ENCODE assay signal across 8 mouse cellular contexts in genomic region chr11:62648591-62649391, GRCm38 (mm10). TPM values are rescaled to one million over a fixed set of nuclear protein-coding genes. Genes with fewer than 3 reads are reported as not detected.
DNase-seq lines count a peak whose midpoint lies in the region; ATAC-seq and TF ChIP-seq lines count a peak whose summit lies in the region.

Gene Mmgt2, plus strand, starts transcription at chr11:62648664.

- peak within 1 kb of the TSS; percentile 68 for H3K4me3 ChIP-seq in cortical plate, adult 2 months (ENCODE audit: insufficient read depth, low read length)
- H3K4me3 ChIP-seq in hindbrain, postnatal 0 days (ENCODE audit: low read length), result peak within 1 kb of the TSS; percentile 75
- H3K4me3 ChIP-seq in megakaryocyte, embryonic 14.5 days (replicated peaks), result peak within 1 kb of the TSS; percentile 96

- no peak for TF ChIP-seq POLR2A in cortical plate, adult 2 months (IDR thresholded peaks at IDR 0.05; ENCODE audit: extremely low read depth, insufficient read depth, low read length)

- 0 out of 2 replicates have a peak, but pooled peaks have one; percentile 28 for TF ChIP-seq CTCF in cortical plate, adult 2 months (IDR thresholded peaks at IDR 0.05; ENCODE audit: extremely low read depth, insufficient read depth, low read length)
- peak; percentile 79 for TF ChIP-seq CTCF in hindbrain, postnatal 0 days (IDR thresholded peaks at IDR 0.05; ENCODE audit: low read depth)

- DNase-seq in adipocyte (ENCODE audit: low spot score), result peak; percentile 81
- DNase-seq in gastrocnemius, adult 8-10 months (ENCODE audit: low spot score in 2 of 2), result peak; percentile 87 to 92
- peak; percentile 94 for DNase-seq in hindbrain, postnatal 0 days (ENCODE audit: low spot score)
- DNase-seq in left cerebral cortex, adult 9 months (ENCODE audit: low spot score in 2 of 2), result peak; percentile 48 to 87
- DNase-seq in right cerebral cortex, adult 2 months (ENCODE audit: low spot score in 2 of 2), result peak; percentile 85
- peak; percentile 97 for DNase-seq in urinary bladder, postnatal 14 days (ENCODE audit: low spot score)

- ATAC-seq in hindbrain, postnatal 0 days, result peak; percentile 89

- no peaks in the 10 kb centered on the region for H3K27me3 ChIP-seq in hindbrain, postnatal 0 days (ENCODE audit: insufficient read depth, low read length)
- H3K27me3 ChIP-seq in megakaryocyte, embryonic 14.5 days (replicated peaks), result no peaks in the 10 kb centered on the region

- WGBS in hindbrain, postnatal 0 days, result 2% methylated on average over 30 of the region's 53 CpGs

- H3K9me3 ChIP-seq in hindbrain, postnatal 0 days (ENCODE audit: low read length), result no peaks in the 10 kb centered on the region
- H3K9me3 ChIP-seq in megakaryocyte, embryonic 14.5 days, result no peaks in the 10 kb centered on the region

- peak within 1 kb of the TSS; percentile 21; the same call in 1 of the 2 replicates for H3K27ac ChIP-seq in cortical plate, adult 2 months (ENCODE audit: insufficient read depth, low read length)
- H3K27ac ChIP-seq in hindbrain, postnatal 0 days, result peak within 1 kb of the TSS; percentile 71

- peak within 1 kb of the TSS; percentile 95 for H3K4me2 ChIP-seq in hindbrain, postnatal 0 days (ENCODE audit: low read depth, low read length)

- H3K36me3 ChIP-seq in hindbrain, postnatal 0 days (ENCODE audit: insufficient read depth, low read length), result no peaks in the 10 kb centered on the region
- H3K36me3 ChIP-seq in megakaryocyte, embryonic 14.5 days (replicated peaks; ENCODE audit: low read length), result peaks cover 29% of the 10 kb centered on the region

- peak within 1 kb of the TSS; percentile 80 for H3K9ac ChIP-seq in hindbrain, postnatal 0 days (replicated peaks; ENCODE audit: low read length)

- peaks cover 9% of the 10 kb centered on the region for H3K4me1 ChIP-seq in cortical plate, adult 2 months (ENCODE audit: control insufficient read depth, insufficient read depth, low read length)
- H3K4me1 ChIP-seq in hindbrain, postnatal 0 days (ENCODE audit: insufficient read depth, low read length), result peaks cover 21% of the 10 kb centered on the region
- peaks cover 79% of the 10 kb centered on the region for H3K4me1 ChIP-seq in megakaryocyte, embryonic 14.5 days

RNA-seq across cellular contexts. Expression of gene Mmgt2, which starts in this region (rescaled TPM):
- 36.2 and 39.3 TPM in 2 replicates for polyA plus RNA-seq in cortical plate, adult 2 months (2012; rRNA removed)
- total RNA-seq in gastrocnemius, adult 8-10 months (2022), result 1 to 10 TPM; 5.3 to 7.2 (median 6.5) TPM
- total RNA-seq in hindbrain, postnatal 0 days (2014; rRNA removed), result 15.6 and 43.9 TPM in 2 replicates
- 22.6 and 28.1 TPM in 2 replicates for polyA plus RNA-seq in hindbrain, postnatal 0 days (2015; fragmentation: Nextera tagmentation; extraction: Ambion mirVana)
- 19.9 and 26.5 TPM in 2 replicates for polyA plus RNA-seq in megakaryocyte, embryonic 14.5 days (2012; ENCODE audit: insufficient read depth, low replicate concordance)

Comparison
In these comparisons a context has a peak if more than half of its experiments do, and no peak if none do; other contexts are left out.
1. Peak in every context shown above with its lines: DNase-seq, ATAC-seq, H3K4me3 ChIP-seq and H3K27ac ChIP-seq.